Mouse (Mus musculus) spleen, postnatal 36 days (tissue): ENCODE measurements around the gene Slc35e3.

ENCODE experiments used
- DNase-seq, 2 experiments: peaks; one replicate each; pipeline ENCODE4 v3.0.0; 2022; ENCODE audit warnings: low spot score in 2 of 2, mixed read lengths in 1 of 2

Slc35e3 gene

GRCm38 (mm10) chr10:117683734-117684037 lies 62.5 kb downstream of the Slc35e3 start:
- DNase-seq: no peak
